Mouse (Mus musculus) left cerebral cortex, postnatal 25 days (tissue): ENCODE results near the gene H1f0. TPM values are rescaled to one million over a fixed set of nuclear protein-coding genes. Genes with fewer than 3 reads are reported as not detected.

Experiments
- DNase-seq, 2 experiments: peaks; one replicate each; pipeline ENCODE4 v3.0.0; 2022; ENCODE audit warnings: low spot score in 2 of 2, mixed read lengths in 1 of 2
- intact Hi-C: fragments of 180-260 bp; cut with DNase I; formaldehyde crosslinking; loops from one replicate; pipeline ENCODE4 v1.15.1; 2025
- microRNA-seq, 2 experiments: library from miRNA; unstranded; fragments of <30 nt; microRNA quantifications; one replicate each; pipeline ENCODE4 v1.2.0; 2022
- total RNA-seq, 2 experiments: library from RNA; stranded (reverse); gene quantifications; 2 replicates each; pipeline ENCODE4 v1.2.3; 2021

The H1f0 gene
- total RNA-seq, 2 experiments from 2014 or later, result 91.8 to 96.6 TPM

GRCm38 (mm10) chr15:79062376-79063159, 34.3 kb downstream of the H1f0 start, which contains the start of gene Ankrd54:
Gene Ankrd54, minus strand, starts transcription at chr15:79062893.
- intact Hi-C loops, result no loop called here
- DNase-seq, result peak; percentile 99 to 100

GRCm38 (mm10) chr15:79063160-79063740, 35.0 kb downstream of the H1f0 start:
- intact Hi-C loops, result no loop called here

DNA sequence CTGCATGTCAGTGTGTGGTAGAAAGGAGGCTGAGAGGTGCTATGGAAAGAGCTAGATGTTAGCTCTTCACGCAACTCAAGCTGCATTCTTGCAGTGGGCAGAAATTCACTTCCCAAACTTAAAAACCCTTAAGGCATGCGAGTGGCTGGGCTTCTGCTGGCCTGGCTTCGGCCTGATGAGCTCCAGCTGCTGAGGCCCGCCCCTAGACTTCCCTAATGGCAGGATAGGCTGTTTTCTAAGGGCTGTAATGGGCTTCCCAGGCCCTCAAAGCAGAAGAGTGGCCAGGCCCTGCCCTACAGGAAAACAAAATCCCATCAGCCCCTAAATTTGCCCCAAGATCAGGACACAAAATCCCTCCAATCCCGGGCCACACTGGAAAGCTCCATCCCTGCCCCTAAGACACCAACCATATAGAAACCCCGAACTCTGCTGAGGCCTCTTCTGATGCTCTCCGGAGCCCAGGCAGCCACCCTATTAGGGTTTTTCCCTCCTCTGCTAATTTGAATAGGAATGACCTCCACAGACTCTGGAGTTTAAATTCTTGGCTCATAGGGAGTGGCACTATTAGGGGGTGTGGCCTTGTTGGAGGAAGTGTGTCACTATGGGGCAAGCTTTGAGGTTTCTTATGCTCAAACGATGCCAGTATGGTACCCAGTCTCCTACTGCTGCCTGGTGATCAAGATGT, 37.0 kb downstream of the H1f0 start:
- intact Hi-C loops, result no loop called here
- DNase-seq, result no peak

More at GRCm38 (mm10) chr15:79063160-79063740, 35.0 kb downstream of the H1f0 start:
- no peak for DNase-seq

DNA sequence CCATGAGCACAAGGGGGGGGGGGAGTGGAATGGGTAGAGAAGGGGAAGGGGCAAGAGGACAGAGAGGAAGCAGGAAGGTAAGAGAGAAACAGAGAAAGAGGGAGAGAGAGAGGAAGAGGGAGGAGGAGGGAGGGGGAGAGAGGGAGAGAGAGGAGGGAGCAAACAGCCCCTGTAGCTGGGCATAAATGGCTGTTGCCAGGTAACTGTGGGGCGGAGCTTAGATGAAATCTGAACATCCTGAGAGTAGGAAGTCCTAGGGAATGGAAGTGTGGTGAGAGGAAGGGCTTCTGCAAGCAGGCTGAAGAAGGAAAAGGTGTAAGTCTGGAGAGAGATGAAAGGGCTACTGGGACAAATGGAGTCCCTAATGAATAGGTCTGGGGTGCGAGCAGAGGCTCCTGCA, 38.0 kb downstream of the H1f0 start:
- intact Hi-C loops, result no loop called here
- no peak for DNase-seq

DNA sequence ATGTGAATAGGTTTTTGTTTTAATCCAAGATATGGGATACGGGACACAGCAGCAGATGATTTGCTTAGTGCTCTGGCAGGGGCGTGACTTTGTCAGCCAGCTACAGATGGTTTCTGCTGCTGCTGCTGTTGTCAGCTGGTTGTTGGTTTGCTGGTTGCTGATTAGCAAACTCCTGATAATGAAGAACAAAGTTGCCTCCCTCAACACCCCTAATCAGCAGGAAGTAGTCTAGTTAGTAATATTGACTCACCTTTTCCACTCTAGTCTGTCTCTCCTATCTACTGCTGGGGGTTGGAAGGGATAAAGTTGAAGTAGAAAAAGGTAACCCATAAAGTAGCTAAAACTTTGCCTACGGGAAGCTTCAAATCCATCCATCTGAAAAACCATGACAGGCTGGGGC, 39.4 kb downstream of the H1f0 start:
- DNase-seq, result no peak
- intact Hi-C loops, result no loop called here

DNA sequence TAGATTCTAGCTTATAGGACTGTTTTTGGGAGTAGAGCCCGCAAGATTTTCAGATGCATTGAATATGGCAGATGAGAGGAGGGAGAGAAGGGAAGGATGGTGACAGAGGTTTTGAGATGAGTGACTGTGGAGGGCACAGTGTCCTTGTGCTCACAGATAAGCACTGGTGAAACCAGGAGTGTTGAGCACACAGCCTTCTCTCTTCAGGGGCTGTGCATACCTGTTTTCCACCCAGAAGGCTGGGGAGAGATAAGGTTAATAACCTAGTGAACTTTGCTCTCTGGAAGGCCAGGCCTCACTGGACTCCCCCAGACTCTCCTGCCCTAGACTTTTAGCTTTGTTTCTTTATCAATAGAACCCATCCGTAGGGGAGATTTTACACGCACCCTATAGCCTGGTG, 40.2 kb downstream of the H1f0 start:
- intact Hi-C loops, result no loop called here
- DNase-seq, result no peak

DNA sequence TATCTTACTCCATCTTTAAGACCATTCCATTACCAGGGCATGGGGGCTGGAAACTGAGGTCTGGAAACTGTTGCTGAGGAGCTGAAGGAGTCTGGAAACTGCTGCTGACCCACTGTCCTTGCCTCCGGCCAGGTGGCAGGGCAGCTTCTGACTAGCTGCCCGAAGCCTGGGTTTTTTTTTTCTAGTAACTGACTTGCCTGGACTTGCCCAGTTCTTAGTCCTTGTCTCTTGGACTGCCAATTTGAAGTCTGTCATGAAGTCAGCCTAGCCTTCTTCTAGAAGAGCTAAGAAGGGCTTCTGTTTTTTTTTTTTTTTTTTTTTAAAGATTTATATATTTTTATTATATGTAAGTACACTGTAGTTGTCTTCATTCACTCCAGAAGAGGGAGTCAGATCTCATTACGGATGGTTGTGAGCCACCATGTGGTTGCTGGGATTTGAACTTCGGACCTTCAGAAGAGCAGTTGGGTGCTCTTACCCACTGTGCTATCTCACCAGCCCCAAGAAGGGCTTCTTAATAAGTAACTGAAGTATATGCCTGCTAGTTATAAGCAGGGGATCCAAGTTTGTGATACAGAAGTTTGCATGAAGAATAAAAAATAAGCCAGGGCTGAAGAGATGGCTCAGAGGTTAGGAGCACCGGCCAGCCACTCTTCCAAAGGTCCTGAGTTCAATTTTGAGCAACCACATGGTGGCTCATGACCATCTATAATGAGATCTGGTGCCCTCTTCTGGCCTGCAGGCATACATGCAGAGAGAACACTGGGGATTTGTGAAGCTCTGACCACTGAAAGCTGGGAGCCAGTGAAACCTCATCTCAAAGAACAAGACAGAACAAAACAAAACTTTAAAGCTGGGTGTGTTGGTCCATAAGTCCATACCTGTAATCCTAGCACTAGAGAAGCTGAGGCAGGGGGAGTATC, 43.1 kb downstream of the H1f0 start:
- intact Hi-C loops, result loop anchor here (2.0 to 5.0 kb wide), 2 partner anchors 35 to 154 kb away; no protein-coding TSS in a partner anchor
- DNase-seq, result peak in 1 of 2 experiments; percentile 51

DNA sequence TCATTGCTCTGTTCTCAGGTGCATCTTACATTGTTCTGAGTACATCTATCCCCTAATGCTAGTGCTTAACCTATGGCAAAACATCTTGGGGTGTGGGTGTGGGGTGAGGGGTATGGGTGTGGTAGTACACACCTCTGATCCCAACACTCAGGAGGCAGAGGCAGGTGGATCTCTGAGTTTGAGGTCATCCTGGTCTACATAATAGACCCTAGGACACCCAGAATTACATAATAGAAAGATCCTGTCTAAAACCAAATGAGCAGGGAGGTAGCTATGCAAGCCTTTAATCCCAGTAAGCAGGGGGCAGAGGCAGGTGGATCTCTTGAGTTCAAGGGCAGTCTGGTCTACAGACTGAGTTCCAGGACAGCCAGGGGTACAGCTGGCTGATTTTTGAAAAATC, 45.5 kb downstream of the H1f0 start:
- no peak for DNase-seq
- intact Hi-C loops, result loop anchor here (5.0 kb wide), 1 partner anchor 156 kb away; no protein-coding TSS in a partner anchor

DNA sequence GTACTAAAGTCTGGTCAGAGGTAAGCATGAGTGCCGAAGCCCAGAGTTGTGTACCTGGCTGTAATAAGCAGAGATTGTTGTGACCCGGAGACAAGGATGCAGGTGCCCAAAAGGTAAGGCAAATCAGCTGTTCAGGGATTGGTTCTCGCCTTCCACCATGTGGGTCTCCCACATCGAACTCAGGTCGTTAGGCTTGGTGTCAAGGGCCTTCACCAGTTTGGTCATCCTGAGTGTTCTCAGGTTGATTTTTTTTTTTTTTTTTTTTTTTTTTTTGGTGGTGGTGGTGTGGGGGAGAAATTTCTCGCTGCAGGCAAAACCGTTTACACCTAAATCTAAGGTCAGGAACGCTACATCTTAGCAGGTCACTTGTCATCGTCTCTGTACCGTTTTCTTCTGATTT, 46.2 kb downstream of the H1f0 start:
- intact Hi-C loops, result loop anchor here (5.0 kb wide), 1 partner anchor 157 kb away; no protein-coding TSS in a partner anchor

GRCm38 (mm10) chr15:79074913-79075532, 46.8 kb downstream of the H1f0 start, which contains the start of gene Eif3l:
Gene Eif3l, plus strand, starts transcription at chr15:79075179.
- peak; percentile 87 to 93 for DNase-seq
- intact Hi-C loops, result loop anchor here (5.0 kb wide), 1 partner anchor 158 kb away; no protein-coding TSS in a partner anchor

More for the DNA sequence above, 46.2 kb downstream of the H1f0 start:
- no peak for DNase-seq

- intact Hi-C loops, result no loop called here
Measured at GRCm38 (mm10) chr15:79075658-79076365, 47.6 kb downstream of the H1f0 start.

DNA sequence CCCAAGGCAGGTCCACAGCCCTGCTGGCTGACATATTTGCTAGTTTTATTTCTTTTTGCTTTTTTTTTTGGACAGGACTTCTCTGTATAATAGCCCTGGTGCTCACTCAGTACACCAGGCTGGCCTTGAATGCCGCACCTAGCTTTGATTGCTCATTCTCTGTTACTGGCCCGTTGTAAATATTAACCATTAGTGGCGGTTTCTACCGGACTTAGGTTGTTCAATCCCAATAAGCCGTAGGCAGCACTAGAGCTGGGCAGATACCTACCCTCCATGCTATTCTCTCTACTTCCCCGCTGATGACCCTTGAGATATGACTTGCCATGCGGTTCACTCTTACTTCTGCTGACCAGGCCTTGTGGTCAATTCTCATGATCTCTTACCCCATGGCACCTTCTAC, 51.3 kb downstream of the H1f0 start:
- DNase-seq, result no peak
- intact Hi-C loops, result no loop called here

More at GRCm38 (mm10) chr15:79075658-79076365, 47.6 kb downstream of the H1f0 start:
- DNase-seq, result no peak

Small RNA genes lying within 50 kb of the gene (microRNA-seq; reads per million reads assigned to microRNA genes)
- 1.5 to 2.4 reads per million in 2 experiments for gene Mir6956

Other genes starting within 250 kb of the H1f0 start
- gene Card10, start 225.4 kb upstream of the H1f0 start, total RNA-seq, result 1 to 10 TPM; 3.9 to 4.2 TPM
- 10 to 100 TPM; 11.9 to 13.2 TPM for gene Cdc42ep1, start 185.8 kb upstream of the H1f0 start, total RNA-seq
- gene Lgals2, start 172.9 kb upstream of the H1f0 start, total RNA-seq, result not detected
- 10 to 100 TPM; 58.0 to 61.2 TPM for gene Gga1, start 151.3 kb upstream of the H1f0 start, total RNA-seq
- gene Gm49510, start 128.8 kb upstream of the H1f0 start, total RNA-seq, result under 1 TPM; 0.48 to 0.73 TPM
- gene Sh3bp1, start 128.7 kb upstream of the H1f0 start, total RNA-seq, result 10 to 100 TPM; 20.4 to 24.3 TPM
- 100 to 1,000 TPM; 165 to 180 TPM for gene Pdxp, start 114.5 kb upstream of the H1f0 start, total RNA-seq
- gene Lgals1, start 101.7 kb upstream of the H1f0 start, total RNA-seq, result 10 to 100 TPM; 19.6 to 21.3 TPM
- 10 to 100 TPM; 37.7 to 37.9 TPM for gene Nol12, start 93.5 kb upstream of the H1f0 start, total RNA-seq
- gene Triobp, start 80.7 kb upstream of the H1f0 start, total RNA-seq, result 10 to 100 TPM; 16.4 to 16.8 TPM
- under 1 TPM; 0.53 to 0.55 TPM for gene Galr3, start 13.4 kb downstream of the H1f0 start, total RNA-seq
- 10 to 100 TPM; 19.1 to 21.1 TPM for gene Ankrd54, start 34.4 kb downstream of the H1f0 start, total RNA-seq
- 10 to 100 TPM; 66.3 to 69.3 TPM for gene Eif3l, start 46.7 kb downstream of the H1f0 start, total RNA-seq
- 10 to 100 TPM; 23.8 to 24.1 TPM for gene Micall1, start 80.4 kb downstream of the H1f0 start, total RNA-seq
- gene Polr2f, start 112.6 kb downstream of the H1f0 start, total RNA-seq, result 100 to 1,000 TPM in 1 of 2 experiments, 10 to 100 TPM in 1; 98.4 to 106 TPM
- gene 1700088E04Rik, start 112.8 kb downstream of the H1f0 start, total RNA-seq, result 10 to 100 TPM; 11.7 to 12.2 TPM
- 10 to 100 TPM; 24.5 to 25.4 TPM for gene Sox10, start 136.8 kb downstream of the H1f0 start, total RNA-seq
- 10 to 100 TPM; 49.9 to 54.6 TPM for gene Pick1, start 200.7 kb downstream of the H1f0 start, total RNA-seq
- gene Gm49486, start 200.9 kb downstream of the H1f0 start, total RNA-seq, result under 1 TPM; 0.37 to 0.53 TPM
- under 1 TPM in 1 of 2 experiments, not detected in 1; 0.37 TPM for gene Slc16a8, start 226.3 kb downstream of the H1f0 start, total RNA-seq